Mouse (Mus musculus): ENCODE measurements around the gene Grk5.

DNA sequence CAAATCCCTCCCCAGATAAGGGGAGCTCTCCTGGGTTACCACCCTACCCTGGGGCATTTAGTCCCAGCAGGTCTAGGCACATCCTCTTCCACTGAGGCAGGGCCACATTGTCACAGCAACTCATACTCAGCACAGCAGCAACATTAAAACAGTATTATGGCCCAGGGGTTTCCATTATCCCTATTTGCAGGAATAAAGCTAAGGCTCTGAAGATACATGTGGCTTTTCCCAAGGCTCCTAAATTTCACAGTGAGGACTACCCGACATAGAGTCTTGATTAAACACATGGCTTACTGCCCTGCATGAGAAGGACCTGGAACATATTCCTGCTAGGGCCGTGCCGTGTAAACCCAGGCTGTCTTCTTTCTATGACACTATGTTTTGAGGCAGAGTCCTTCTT lies 199.5 kb downstream of the Grk5 start:
- TF ChIP-seq CTCF (IDR thresholded peaks at IDR 0.05; ENCODE audit: low read depth, low read length) (no peak), TAL1 (conservative IDR thresholded peaks at IDR 0.05; ENCODE audit: low read depth, low read length) (no peak), GATA1 (IDR thresholded peaks at IDR 0.05; ENCODE audit: borderline replicate concordance, low read length) (no peak), POLR2AphosphoS5 (IDR thresholded peaks at IDR 0.05; ENCODE audit: insufficient replicate concordance, low read depth, low read length) (no peak), GATA2 (IDR thresholded peaks at IDR 0.05; ENCODE audit: borderline replicate concordance, low read depth, low read length) (no peak)
